Mouse (Mus musculus): Measurements from ENCODE around the gene Filip1l. TPM values are rescaled to one million over a fixed set of nuclear protein-coding genes. Genes with fewer than 3 reads are reported as not detected.

Gene Filip1l
- total RNA-seq, 1 experiment from 2014 or later, result 20.6 TPM

DNA sequence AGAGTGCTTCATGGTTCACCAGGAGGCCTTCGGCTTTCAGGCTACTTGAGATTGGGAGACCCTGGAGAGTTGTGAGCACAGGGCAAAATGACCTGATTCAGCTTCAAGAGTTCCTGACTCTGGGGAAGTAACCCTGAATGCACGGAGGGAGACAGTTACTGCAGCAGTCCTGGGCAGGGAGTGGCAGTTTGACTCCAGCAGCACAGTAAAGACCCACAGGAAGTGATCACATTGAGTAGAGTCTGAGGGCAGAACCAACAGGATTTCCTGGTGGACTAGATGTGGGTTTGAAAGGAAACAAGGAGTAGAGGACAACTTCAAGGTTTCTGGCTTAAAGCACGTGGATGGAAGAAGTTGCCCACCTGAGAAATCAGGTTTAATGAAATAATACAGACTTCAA is 81.7 kb downstream of the Filip1l start:
- DNase-seq, result no peak

DNA sequence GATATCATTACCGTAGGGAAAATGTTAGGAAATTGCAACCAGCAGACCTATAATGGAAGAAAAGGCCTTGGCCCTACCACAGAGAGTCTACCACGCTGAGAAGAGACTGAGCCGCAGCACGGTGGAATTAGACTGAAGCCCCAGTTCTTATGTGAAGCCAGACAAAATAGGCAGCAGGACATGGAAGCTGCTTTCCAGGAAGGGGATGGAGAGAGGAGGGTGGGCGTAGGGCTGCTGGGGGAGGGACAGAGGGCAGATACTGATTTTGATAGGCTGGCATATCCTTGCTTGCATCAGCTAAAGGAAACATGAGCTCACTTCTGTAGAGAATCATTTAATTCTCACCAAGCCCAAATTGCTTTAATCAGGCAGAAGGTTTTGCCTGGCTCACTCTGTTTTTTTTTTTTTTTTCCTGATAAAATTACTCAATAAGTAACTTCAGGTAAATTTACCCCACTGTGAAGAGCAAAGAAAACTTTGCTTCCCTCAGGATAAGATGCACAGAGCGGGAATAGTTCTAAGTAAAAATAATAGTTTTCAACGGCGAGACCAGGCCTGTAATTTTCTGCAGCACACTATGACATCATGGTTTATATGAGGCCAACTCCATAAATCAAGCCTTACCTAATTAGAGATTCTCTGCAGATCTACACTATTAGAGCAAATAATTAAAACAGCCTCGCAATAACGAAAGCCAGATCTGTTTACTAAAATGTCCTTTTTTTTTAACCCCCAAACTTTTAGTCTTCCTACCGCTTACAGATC is 84.8 kb downstream of the Filip1l start:
- no peak for DNase-seq

GRCm38 (mm10) chr16:57438288-57438685 is 85.4 kb downstream of the Filip1l start:
- DNase-seq, result no peak

- DNase-seq, result no peak
These were observed 86.3 kb downstream of the Filip1l start for GRCm38 (mm10) chr16:57439206-57439605.

DNA sequence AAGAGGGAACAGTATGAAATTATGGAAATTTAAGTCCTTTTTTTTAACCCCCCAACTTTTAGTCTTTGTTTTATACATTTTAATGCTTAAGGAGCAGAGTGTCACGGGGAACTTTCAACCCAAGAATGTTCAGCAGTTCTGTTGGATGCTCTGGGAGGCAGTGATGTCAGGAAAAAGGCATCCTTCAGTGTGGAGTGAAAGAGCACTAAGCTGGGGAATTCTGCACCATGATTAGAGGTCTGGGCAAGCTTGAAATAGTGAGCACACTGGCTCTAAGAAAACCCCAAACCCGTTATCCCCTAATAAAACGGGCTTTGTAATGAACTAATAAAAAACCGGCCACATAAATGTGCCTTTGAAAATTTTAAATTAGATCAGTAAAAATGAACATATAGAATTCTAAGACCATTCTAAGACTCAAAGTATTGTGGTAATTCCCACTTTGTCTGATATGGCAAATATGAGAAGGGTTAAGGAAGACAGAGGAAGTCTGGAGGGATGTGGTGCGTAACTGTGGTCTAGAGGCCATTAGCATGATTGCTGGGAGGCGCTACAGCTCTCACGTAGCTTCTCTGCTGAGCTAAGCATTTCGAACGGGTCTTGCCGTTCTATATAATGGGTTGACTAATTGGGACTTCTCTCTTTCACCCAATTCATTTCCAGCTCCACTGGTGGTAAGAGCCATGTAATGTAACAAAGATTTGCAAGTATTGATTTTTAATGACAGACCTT is 88.0 kb downstream of the Filip1l start:
- DNase-seq, result no peak

GRCm38 (mm10) chr16:57445096-57446094 is 92.5 kb downstream of the Filip1l start:
- DNase-seq, result no peak

DNA sequence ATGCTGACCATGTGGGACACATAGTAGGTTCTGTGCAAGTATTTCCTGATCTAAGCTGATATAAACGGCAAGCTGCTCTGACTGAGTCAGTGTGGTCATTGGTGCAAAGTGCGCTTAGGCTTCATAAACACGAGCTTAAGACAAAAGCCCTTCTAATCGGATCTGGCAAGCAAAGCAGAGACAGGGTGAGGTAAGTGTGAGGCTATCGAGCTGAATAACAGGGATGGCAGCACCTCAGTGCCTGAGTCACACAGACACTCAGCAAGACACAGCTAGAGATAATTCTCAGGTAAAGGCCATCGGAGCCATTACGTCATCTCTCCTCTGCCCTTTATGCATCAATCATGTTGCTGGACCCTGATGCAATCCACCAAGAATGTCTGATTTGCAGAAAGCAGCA is 100.1 kb downstream of the Filip1l start:
- DNase-seq, result peak; percentile 49

- DNase-seq, result no peak
These were observed 101.3 kb downstream of the Filip1l start for GRCm38 (mm10) chr16:57454106-57454763.

DNA sequence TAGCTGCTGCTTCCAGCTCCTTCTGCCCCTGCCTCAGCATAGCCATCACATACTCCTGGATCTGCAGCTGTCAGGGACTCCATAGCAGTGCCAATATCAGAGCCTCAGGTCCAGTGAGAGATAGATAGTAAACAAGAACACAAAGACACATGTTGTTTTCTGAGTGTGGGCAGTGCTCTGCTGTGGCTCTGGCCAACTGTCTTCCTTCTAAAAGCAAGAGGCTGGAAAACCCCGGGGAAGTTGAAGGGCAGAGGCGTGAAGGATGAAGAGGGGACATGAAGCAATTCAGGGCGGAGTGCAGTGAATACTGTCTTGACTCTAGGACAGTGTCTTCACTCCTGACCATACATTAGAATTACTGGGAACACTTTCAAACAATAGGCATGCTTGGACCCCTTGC is 102.7 kb downstream of the Filip1l start:
- no peak for DNase-seq

DNA sequence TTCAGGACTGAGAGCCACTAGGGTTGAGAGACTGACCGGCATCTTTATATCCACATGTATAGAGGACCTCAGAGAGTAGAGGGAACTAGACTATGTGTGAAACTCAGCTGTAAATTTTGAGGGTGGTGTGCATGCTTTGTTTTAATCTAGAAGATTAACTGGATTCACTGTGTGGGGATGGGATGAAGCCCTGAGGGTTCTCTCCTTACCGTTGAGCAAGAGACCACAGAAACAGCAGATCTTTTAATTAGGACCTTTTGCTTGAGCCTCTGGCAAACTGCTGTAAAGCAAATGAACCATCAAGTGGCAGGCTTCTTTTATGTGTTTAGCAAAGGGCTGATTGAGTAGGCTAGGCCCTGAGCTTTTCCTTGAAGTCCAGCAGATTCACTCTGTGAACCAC is 103.1 kb downstream of the Filip1l start:
- no peak for DNase-seq

- DNase-seq, result no peak
These were observed 112.6 kb downstream of the Filip1l start for GRCm38 (mm10) chr16:57465386-57465913.

DNA sequence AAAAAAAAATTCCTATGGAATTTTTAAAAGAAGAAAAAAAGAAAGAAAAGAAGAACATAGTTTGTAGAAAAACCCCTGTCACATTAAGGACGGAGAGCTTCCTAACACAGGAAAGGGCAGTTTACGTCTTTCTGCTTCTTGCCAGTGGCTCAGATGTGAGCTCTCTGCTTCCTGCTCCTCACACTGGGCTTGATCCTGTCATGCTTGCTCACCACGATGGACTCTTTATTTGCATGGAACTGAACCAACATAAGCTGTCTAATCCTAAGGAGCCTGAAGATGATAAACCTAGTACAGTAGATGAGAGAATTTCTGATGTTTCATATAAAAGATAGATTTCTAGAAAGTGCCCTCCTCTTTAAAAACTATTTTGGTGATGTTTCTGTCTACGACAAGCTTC is 116.4 kb downstream of the Filip1l start:
- no peak for DNase-seq

- no peak for DNase-seq
These were observed 117.0 kb downstream of the Filip1l start for GRCm38 (mm10) chr16:57469869-57470268.

DNA sequence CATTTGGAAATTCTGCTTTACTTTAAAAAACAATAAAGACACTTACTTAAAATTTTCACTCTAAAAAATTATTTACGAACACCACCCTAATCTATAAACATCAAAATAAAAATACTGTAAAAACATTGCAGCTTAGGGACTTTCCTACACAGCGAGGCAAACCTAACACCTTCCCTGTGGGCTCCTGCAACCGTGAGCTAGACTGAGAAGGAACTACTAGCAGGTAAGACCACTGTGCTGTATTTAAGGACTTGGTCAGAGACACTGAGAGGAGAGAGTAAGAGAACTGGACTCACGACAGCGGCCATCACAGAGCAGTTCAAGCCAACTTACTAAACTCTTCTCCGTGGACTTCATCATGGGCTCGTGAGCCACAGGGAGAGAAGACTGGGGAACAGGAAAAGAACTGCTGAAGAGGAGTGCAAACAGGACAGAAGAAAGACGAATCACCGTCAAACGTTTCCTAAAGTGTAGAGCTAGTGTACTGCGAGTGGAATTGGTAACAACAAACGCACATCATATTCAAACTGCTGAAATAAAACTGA is 117.5 kb downstream of the Filip1l start:
- DNase-seq, result no peak

DNA sequence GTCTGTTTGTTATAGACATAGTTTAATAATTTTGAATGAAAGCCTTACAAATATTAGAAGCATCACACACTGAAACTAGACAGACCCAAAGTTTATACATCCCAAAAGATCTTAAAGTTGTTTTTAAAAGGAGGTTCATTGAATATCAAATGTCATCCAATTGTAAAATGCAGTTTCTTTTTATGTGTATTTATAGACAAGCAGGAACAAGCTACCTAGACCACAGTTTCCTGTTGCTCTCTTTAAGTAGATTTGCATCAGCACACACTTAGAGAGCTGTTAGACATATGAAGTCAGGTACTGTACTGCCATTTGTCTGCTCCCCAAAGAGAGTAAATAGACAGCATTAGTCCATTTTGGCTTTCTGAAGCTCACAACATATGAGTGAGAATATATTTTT is 118.2 kb downstream of the Filip1l start:
- no peak for DNase-seq

DNA sequence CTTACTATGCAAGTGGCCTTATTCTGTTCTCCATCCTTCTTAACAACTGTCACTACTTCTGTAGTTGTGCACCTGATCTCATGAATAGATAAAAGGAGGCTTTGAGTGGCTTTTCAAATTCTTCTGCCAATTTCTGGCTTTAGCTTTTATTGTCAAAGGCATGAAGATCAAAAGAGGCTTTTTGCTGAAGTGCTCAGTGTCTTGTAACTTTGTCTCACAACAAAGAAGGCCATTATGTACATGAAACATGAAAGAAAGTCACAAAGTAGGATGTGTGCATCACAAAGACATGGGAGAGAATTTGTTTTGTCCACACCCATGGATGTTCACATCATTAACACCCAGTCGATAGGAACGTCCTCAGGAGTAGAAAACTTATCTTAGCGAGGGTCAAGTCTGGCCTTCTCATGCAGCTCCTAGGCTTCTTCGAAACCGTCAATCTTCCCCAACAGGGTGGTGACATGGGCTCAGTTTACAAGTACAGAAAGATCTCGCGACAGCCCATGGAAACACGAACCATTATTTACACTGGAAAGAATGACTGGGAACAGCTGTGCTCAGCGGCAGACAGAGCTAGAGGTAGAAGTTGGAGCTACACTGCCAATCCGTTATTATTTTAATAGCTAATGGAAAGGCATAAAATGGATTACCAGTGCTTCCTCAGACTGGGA is 120.7 kb downstream of the Filip1l start:
- DNase-seq, result no peak

GRCm38 (mm10) chr16:57478451-57478850 is 125.6 kb downstream of the Filip1l start:
- no peak for DNase-seq

GRCm38 (mm10) chr16:57479776-57480175 is 126.9 kb downstream of the Filip1l start:
- no peak for DNase-seq

- DNase-seq, result no peak
These were observed 129.4 kb downstream of the Filip1l start for GRCm38 (mm10) chr16:57482264-57482663.

DNA sequence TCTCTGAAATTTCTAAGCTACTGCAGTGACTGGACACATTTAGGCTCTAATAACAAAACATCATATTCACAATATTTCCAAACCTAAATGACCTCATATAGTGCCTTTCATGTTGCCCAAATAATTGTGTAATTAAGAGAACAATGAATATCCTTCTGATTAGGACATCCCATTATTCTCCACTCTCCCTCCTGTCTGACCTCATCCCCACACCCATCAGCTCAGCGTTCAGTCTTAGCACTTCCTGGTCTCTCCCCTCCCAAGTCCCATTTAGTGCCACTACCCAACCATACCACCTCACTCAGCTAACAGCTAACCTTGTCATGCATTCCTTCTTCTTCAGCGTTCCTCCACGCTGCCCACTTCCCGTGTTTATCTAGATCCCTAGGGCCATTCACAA is 130.0 kb downstream of the Filip1l start:
- DNase-seq, result no peak

DNA sequence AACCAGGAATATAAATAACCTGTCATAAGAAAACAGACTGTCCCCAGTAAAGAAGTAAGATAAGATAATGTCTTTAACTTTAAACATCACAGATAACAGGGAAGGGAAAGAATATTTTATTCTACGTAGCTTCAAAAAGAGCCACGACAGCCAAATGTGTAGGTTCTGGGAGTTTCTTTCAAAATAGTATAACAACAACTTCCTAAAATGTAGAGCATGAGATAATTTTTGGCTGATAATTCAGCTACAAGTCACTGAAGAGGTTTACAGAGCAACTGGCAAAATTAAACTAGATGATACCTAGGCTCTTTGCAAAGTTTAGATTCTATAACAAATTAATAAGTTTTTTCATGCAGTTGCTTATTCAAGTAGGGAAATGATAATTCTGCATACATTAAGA is 130.6 kb downstream of the Filip1l start:
- no peak for DNase-seq
